Mouse (Mus musculus) erythroblast, embryonic 14.5 days (primary cell): ENCODE measurements around the gene Ankrd61.

Source experiments
- GATA1 ChIP-seq: IDR thresholded peaks from 2 replicates; pipeline ENCODE4 v1.6.1; 2012; ENCODE audit warnings: low read length, inconsistent platforms, mixed read lengths
- TAL1 ChIP-seq: IDR thresholded peaks from 3 replicates; pipeline ENCODE4 v1.6.1; 2012; ENCODE audit warnings: low read length, inconsistent platforms, mixed read lengths

DNA sequence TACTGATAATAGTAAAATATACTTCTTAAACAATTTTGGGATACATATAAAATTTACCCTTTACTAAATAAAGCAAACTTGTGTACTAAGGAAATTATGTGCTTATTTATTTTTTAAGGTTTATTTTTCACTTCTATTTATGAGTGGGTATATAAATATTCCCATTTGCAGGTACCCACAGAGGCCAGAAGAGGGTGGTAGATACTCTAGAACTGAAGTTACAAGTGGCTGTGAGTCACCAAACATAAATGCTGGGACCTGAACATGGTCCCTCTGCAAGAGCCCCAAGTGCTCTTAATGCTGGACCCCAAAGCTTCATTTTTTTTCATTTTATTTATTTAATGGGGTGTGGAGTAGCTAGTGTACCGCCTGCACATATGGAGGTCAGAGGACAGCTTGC lies 36.4 kb upstream of the Ankrd61 start:
- no peak for TF ChIP-seq TAL1
- TF ChIP-seq GATA1 = no peak
